In the genomic region with DNA sequence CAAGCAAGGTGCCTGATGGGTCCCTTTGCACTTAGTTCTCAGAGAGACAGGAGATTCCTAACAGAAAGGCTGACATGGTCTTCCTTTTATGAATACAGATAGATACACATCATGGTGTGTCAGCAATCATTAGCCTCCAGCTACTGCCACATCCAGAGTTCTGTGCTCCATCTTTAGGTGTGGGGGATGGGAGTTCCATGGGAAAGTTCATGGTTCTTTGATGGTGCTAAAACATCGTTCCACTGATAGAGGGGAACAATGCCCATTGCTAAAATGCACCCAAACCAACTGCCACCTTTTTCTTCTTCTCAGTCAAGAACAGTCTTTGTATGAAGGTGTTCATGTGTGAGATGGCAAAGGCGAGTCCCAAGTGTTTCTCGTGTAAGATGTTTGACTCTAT, we compare ENCODE assay signal across 13 mouse cellular contexts.
"Had no signal": no experiment of that assay in that cellular context is flagged by ENCODE, and none has a peak within 500 bp of the region (broad histone marks: within the 10 kb centered on the region; RNA-seq: fewer than 3 reads in every experiment).

No protein-coding gene starts in this region.

- H3K9ac ChIP-seq: limb, embryonic 12.5 days; liver, embryonic 13.5 days; liver, postnatal 0 days; lung, embryonic 15.5 days; midbrain, embryonic 15.5 days; neural tube, embryonic 12.5 days had no signal

- ATAC-seq: liver, postnatal 0 days; midbrain, embryonic 15.5 days had no signal

- H3K9me3 ChIP-seq: limb, embryonic 12.5 days; liver, embryonic 13.5 days; lung, embryonic 15.5 days; megakaryocyte, embryonic 14.5 days; midbrain, embryonic 15.5 days; neural tube, embryonic 12.5 days had no signal

- H3K27ac ChIP-seq: limb, embryonic 12.5 days; liver, embryonic 13.5 days; lung, embryonic 15.5 days; macrophage; midbrain, embryonic 15.5 days; neural tube, embryonic 12.5 days; stomach, postnatal 0 days had no signal

- DNase-seq: liver; liver, embryonic 13.5 days; liver, postnatal 0 days; lung, postnatal 14 days; thymus, postnatal 4 days had no signal

- H3K4me3 ChIP-seq: limb, embryonic 12.5 days; liver, embryonic 13.5 days; lung, embryonic 15.5 days; megakaryocyte, embryonic 14.5 days; midbrain, embryonic 15.5 days; neural tube, embryonic 12.5 days had no signal

- H3K4me1 ChIP-seq: limb, embryonic 12.5 days; liver, embryonic 13.5 days; midbrain, embryonic 15.5 days; neural tube, embryonic 12.5 days had no signal

- H3K4me2 ChIP-seq: limb, embryonic 12.5 days; liver, embryonic 13.5 days; lung, embryonic 15.5 days; midbrain, embryonic 11.5 days; midbrain, embryonic 15.5 days; neural tube, embryonic 12.5 days had no signal

- H3K36me3 ChIP-seq: liver, embryonic 13.5 days; lung, embryonic 15.5 days; midbrain, embryonic 15.5 days; neural tube, embryonic 12.5 days had no signal

- H3K27me3 ChIP-seq: limb, embryonic 12.5 days; liver, embryonic 13.5 days; lung, embryonic 15.5 days; megakaryocyte, embryonic 14.5 days; midbrain, embryonic 15.5 days; neural tube, embryonic 12.5 days had no signal
